Mouse (Mus musculus) neural tube, embryonic 13.5 days (tissue): ENCODE results near the gene Crybg1. TPM values are rescaled to one million over a fixed set of nuclear protein-coding genes. Genes with fewer than 3 reads are reported as not detected.

Experiments used
- ATAC-seq: fragments of 200-750 bp; cut with Nextera tagmentation; 2 replicates; pipeline ENCODE4 v1.8.0; 2017; ENCODE audit warnings: low read depth, mild to moderate bottlenecking, moderate TSS enrichment, moderate library complexity
- H3K27ac ChIP-seq: fragments of 300-500 bp; sonication (generic); replicated peaks from 2 replicates; pipeline ENCODE4 v1.5.1; 2015; ENCODE audit warnings: moderate library complexity, mild to moderate bottlenecking, inconsistent platforms
- H3K27me3 ChIP-seq: fragments of 300-500 bp; sonication (generic); 2 replicates; pipeline ENCODE4 v1.6.1; 2015; ENCODE audit warnings: mild to moderate bottlenecking, inconsistent platforms
- H3K36me3 ChIP-seq: fragments of 300-500 bp; sonication (generic); 2 replicates; pipeline ENCODE4 v1.6.1; 2015; ENCODE audit warnings: mild to moderate bottlenecking, inconsistent platforms
- H3K4me1 ChIP-seq: fragments of 300-500 bp; sonication (generic); replicated peaks from 2 replicates; pipeline ENCODE4 v1.6.1; 2015; ENCODE audit warnings: inconsistent platforms
- H3K4me2 ChIP-seq: fragments of 300-500 bp; sonication (generic); 2 replicates; pipeline ENCODE4 v1.6.1; 2015; ENCODE audit warnings: inconsistent platforms, mild to moderate bottlenecking, moderate library complexity
- H3K4me3 ChIP-seq: fragments of 300-500 bp; sonication (generic); 2 replicates; pipeline ENCODE4 v1.5.1; 2015; ENCODE audit warnings: mild to moderate bottlenecking, inconsistent platforms
- H3K9ac ChIP-seq: fragments of 300-500 bp; sonication (generic); 2 replicates; pipeline ENCODE4 v1.6.1; 2015; ENCODE audit warnings: moderate library complexity, mild to moderate bottlenecking, inconsistent platforms
- H3K9me3 ChIP-seq: fragments of 300-500 bp; sonication (generic); 2 replicates; pipeline ENCODE4 v1.6.1; 2016; ENCODE audit warnings: inconsistent platforms
- WGBS: fragments of 180-500 bp; shearing (Covaris S2); methylation state at CpG from one replicate; pipeline ENCODE4 v1.1.7; 2015; 5-methylcytosine and 5-hydroxymethylcytosine counted together
- polyA plus RNA-seq: library from polyadenylated mRNA; unstranded; fragments of >200 nt; fragmentation: Nextera tagmentation; extraction: Ambion mirVana; gene quantifications from 2 replicates; pipeline ENCODE4 v1.2.1, GENCODE M21; 2015

The Crybg1 gene
- polyA plus RNA-seq, 1 experiment from 2014 or later, result 0.08 TPM

- H3K9me3 ChIP-seq, result no peaks in the 10 kb centered on the region
- H3K4me3 ChIP-seq, result peak overlapping the region; percentile 50
- peaks cover 82% of the 10 kb centered on the region for H3K27me3 ChIP-seq
- H3K4me1 ChIP-seq, result peaks cover 35% of the 10 kb centered on the region
- ATAC-seq, result no peak
- H3K4me2 ChIP-seq, result peak overlapping the region; percentile 64
- H3K27ac ChIP-seq, result no peak overlapping the region
- peak overlapping the region; percentile 52; the same call in 1 of the 2 replicates for H3K9ac ChIP-seq
- H3K36me3 ChIP-seq, result no peaks in the 10 kb centered on the region
- 4% methylated on average over 11 of the region's 11 CpGs for WGBS
Measured at GRCm38 (mm10) chr10:44002995-44003524, 145.6 kb downstream of the Crybg1 start.

DNA sequence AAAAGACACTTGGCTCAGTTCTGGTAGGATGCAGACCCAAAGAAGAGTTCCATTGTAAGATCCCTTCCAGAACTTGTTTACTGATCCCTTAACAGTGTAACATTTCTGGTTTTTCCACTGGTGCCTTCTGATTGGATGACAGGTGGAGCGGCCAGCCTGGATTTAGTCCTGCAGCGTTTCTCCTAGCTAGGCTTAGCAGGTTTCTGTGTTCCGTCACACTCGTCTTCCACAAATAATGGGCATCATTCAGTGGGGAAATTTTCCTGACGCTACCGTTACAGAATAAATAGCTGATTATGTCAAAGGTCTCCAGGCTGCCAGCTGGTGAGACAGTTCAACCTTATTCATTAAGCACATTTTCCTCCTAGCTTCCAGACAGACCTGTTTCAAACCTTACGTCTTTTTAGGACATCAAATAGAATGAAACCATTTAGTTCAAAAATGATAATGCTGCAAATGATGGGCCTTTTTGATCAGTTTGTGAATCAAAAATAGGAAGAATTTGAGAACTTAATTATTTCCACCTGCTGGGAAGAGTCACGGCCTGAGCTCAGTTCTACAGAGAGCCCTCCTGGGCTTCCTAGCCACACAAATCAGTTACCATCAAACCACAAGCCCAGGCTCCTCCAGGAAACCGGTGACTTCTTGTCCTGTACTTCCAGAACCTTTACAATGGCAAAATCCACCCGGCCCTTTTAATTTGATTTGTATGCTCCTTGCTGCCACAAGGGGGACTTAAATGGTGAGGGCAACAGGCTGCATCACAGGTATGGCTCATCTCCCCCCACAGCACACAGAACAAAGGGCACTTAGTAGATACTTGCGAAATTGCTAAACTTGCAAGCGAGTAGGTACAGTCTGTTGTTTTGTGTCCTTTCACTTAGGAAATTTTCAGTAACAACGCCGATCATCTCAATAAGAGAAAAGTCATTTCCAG, 146.4 kb downstream of the Crybg1 start:
- peaks cover 75% of the 10 kb centered on the region for H3K27me3 ChIP-seq
- no peak overlapping the region for H3K27ac ChIP-seq
- H3K36me3 ChIP-seq, result no peaks in the 10 kb centered on the region
- no peaks in the 10 kb centered on the region for H3K9me3 ChIP-seq
- no peak for ATAC-seq
- H3K9ac ChIP-seq, result no peak overlapping the region
- H3K4me3 ChIP-seq, result no peak overlapping the region
- peaks cover 35% of the 10 kb centered on the region for H3K4me1 ChIP-seq
- no peak overlapping the region for H3K4me2 ChIP-seq
- WGBS, result 13% methylated on average over 14 of the region's 14 CpGs

DNA sequence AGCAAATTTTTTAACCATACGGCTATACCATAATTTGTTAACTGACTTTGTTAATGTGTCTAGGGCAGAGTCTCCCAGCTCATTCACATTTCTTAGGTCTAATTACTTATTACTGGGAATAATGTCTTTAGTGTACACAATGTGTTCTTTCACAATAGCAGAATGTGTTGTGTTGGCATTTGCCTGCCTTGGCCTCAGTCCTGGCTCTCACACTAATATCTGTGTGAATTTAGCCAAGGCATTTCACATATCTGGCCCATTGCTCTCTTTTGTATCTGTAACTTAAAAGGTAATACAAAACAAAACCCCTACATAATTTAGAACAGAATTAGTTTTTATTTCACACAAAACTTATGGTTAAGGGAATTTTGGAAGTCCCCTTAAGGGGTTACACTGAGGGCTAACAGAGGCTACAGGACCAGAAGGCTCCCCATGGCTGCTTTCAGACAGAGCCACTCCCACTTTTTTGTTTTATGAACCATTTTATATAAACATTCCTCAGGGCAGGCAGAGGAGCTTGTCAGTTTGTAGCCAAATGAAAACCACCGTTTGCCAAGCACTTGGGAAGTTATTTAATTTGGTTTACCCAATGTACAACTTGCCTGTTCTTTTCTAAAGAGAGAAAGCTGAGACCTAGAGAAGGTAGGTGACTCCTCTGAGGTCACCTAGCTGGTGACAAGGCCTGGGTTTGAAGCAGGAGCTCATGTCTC, 148.3 kb downstream of the Crybg1 start:
- no peak overlapping the region for H3K4me3 ChIP-seq
- H3K27me3 ChIP-seq, result peaks cover 55% of the 10 kb centered on the region
- H3K9me3 ChIP-seq, result no peaks in the 10 kb centered on the region
- peaks cover 25% of the 10 kb centered on the region for H3K4me1 ChIP-seq
- ATAC-seq, result no peak
- H3K36me3 ChIP-seq, result no peaks in the 10 kb centered on the region
- H3K4me2 ChIP-seq, result no peak overlapping the region
- no peak overlapping the region for H3K27ac ChIP-seq
- 68% methylated on average over 2 of the region's 2 CpGs for WGBS
- H3K9ac ChIP-seq, result no peak overlapping the region

DNA sequence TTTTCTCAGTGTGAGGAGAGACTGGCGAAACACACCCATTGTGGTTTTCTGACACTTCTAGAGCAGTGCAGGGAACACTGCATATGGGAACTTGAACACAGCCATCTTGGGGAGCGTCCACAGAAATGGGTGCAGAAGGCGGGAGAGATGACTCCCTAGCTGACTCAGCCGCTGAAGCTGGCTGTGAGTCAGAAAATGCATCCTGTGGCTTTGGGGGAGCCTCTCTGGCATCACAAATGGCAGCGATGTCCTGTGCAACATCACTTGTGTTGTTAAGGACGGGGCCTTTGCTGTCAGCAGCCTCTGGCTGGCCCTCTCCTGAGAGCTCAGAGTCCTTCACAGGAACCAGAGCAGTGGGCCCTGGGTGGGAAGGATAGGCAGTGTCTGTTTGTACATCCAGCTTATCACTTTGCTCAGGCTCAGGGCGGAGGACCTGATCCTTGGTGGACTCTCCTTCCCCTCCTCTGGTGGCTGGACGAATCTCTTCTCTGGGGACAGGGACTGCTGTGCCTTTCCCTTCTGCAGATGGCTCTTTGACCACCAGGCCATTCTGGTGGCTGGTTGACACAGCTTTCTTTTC, 150.1 kb downstream of the Crybg1 start:
- Histone ChIP-seq H3K4me3 (no peak overlapping the region), H3K27ac (no peak overlapping the region), H3K9ac (no peak overlapping the region), H3K27me3 (peaks cover 38% of the 10 kb centered on the region), H3K4me1 (peaks cover 13% of the 10 kb centered on the region), H3K4me2 (no peak overlapping the region), H3K36me3 (no peaks in the 10 kb centered on the region), H3K9me3 (no peaks in the 10 kb centered on the region)
- WGBS, result 90% methylated on average over 8 of the region's 8 CpGs
- no peak for ATAC-seq

GRCm38 (mm10) chr10:43998023-43998422, 150.6 kb downstream of the Crybg1 start:
- H3K9ac ChIP-seq, result no peak overlapping the region
- no peak for ATAC-seq
- 68% methylated on average over 9 of the region's 9 CpGs for WGBS
- no peak overlapping the region for H3K4me3 ChIP-seq
- peaks cover 33% of the 10 kb centered on the region for H3K27me3 ChIP-seq
- H3K27ac ChIP-seq, result no peak overlapping the region
- H3K9me3 ChIP-seq, result no peaks in the 10 kb centered on the region
- H3K4me1 ChIP-seq, result peaks cover 11% of the 10 kb centered on the region
- no peaks in the 10 kb centered on the region for H3K36me3 ChIP-seq
- no peak overlapping the region for H3K4me2 ChIP-seq

DNA sequence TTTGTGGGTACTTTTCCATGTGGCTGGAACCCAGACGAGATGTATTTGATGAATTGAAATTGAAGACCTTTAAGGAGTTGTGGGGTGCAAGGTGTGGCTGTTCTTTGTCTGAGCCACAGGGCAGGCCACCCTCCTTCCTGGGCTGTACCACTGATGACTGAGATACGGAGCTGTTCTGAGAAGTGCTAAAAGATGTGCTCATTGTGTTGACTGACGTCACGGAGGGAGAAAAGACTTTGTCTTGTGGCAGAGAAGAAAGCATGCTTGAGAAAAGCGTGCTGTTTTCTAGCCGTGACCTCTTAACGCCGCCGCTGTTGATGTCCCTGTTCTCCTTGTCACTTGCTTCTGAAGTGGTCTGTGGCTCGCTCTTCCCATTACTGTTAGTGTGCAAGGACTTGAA, 151.4 kb downstream of the Crybg1 start:
- no peak overlapping the region for H3K9ac ChIP-seq
- WGBS, result 82% methylated on average over 10 of the region's 10 CpGs

DNA sequence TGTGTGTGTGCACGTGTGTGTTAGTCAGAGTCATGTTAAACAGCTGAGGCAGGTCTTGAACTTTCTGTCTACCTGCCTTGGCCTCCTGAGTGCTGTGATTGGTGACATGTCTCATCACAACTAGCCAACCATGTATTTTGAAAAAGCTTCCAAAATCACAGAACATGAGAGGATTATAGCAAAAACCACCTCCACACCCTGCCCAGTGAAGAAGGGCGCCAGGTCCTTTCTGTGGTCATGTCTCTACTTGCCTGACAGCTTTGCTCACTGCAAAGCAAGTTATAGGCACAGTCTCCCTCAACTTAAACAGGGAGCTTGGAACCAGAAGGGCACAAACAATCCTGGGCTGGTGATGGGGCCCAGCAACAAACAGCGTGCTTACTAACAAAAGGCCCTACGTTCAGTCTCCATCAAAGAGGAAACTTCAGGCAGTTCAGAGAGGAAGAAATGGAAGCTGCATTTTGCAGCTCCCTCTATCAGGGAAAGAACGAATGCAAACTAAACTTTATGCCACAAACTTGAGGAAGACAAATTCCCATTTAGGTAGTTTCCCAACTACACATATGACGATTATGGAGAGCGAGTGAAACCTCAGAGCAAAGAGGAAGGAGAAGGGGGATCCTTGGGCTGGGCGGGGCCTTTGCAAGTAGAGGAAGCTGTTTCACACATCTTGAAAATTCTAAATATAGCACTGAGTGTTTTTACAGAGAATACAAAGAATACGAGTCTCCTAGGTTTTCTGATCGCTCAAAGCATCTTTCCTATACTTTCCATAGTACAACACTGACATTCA, 152.6 kb downstream of the Crybg1 start:
- Histone ChIP-seq H3K36me3 (no peaks in the 10 kb centered on the region), H3K4me3 (no peak overlapping the region), H3K9me3 (no peaks in the 10 kb centered on the region), H3K27ac (no peak overlapping the region), H3K27me3 (peaks cover 13% of the 10 kb centered on the region), H3K4me2 (no peak overlapping the region), H3K9ac (no peak overlapping the region), H3K4me1 (0 out of 2 replicates have a peak, but pooled peaks cover 4% of the 10 kb centered on the region)
- no peak for ATAC-seq
- WGBS, result 85% methylated on average over 10 of the region's 10 CpGs

More for the DNA sequence above, 151.4 kb downstream of the Crybg1 start:
- Histone ChIP-seq H3K27ac (no peak overlapping the region), H3K36me3 (no peaks in the 10 kb centered on the region), H3K4me1 (0 out of 2 replicates have a peak, but pooled peaks cover 4% of the 10 kb centered on the region), H3K4me3 (no peak overlapping the region), H3K27me3 (peaks cover 25% of the 10 kb centered on the region), H3K4me2 (no peak overlapping the region), H3K9me3 (no peaks in the 10 kb centered on the region)
- ATAC-seq, result no peak

GRCm38 (mm10) chr10:43993198-43993597, 155.5 kb downstream of the Crybg1 start:
- no peak for ATAC-seq
- H3K4me2 ChIP-seq, result no peak overlapping the region
- H3K4me3 ChIP-seq, result no peak overlapping the region
- no peak overlapping the region for H3K27ac ChIP-seq
- 0 out of 2 replicates have a peak, but pooled peaks cover 4% of the 10 kb centered on the region for H3K4me1 ChIP-seq
- H3K36me3 ChIP-seq, result no peaks in the 10 kb centered on the region
- no peaks in the 10 kb centered on the region for H3K27me3 ChIP-seq
- H3K9ac ChIP-seq, result no peak overlapping the region
- no peaks in the 10 kb centered on the region for H3K9me3 ChIP-seq
- WGBS, result 8% methylated on average over 6 of the region's 6 CpGs

DNA sequence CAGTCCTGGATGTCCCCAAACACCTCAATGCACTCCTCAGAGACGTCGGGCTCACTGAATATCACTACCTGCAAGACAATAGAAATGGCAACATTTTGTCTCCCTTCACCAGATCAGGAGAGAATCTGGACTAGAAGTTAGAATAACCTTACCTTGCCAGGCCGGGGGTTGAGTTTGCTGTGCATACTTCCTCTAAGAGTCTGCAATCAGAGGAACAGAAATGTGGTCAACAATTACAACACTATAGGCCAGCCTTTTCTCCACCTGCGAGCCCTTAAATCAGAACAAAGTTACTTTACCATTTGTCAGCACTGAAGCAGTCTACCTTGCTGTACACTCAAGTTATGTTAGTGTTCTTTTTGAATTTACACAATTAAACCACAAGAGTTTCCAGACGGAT, 156.1 kb downstream of the Crybg1 start:
- ATAC-seq, result no peak
- Histone ChIP-seq H3K27me3 (no peaks in the 10 kb centered on the region), H3K9me3 (no peaks in the 10 kb centered on the region), H3K4me2 (no peak overlapping the region), H3K27ac (no peak overlapping the region), H3K36me3 (no peaks in the 10 kb centered on the region), H3K9ac (no peak overlapping the region), H3K4me3 (no peak overlapping the region), H3K4me1 (0 out of 2 replicates have a peak, but pooled peaks cover 4% of the 10 kb centered on the region)
- 86% methylated on average over 5 of the region's 5 CpGs for WGBS

- no peaks in the 10 kb centered on the region for H3K36me3 ChIP-seq
- 94% methylated on average over 5 of the region's 5 CpGs for whole genome bisulfite sequencing
- H3K27me3 ChIP-seq, result no peaks in the 10 kb centered on the region
- 0 out of 2 replicates have a peak, but pooled peaks cover 4% of the 10 kb centered on the region for H3K4me1 ChIP-seq
- H3K27ac ChIP-seq, result no peak overlapping the region
- no peak overlapping the region for H3K4me3 ChIP-seq
- H3K9me3 ChIP-seq, result no peaks in the 10 kb centered on the region
- no peak overlapping the region for H3K9ac ChIP-seq
- ATAC-seq, result no peak
- H3K4me2 ChIP-seq, result no peak overlapping the region
Measured at GRCm38 (mm10) chr10:43991268-43991667, 157.4 kb downstream of the Crybg1 start.

DNA sequence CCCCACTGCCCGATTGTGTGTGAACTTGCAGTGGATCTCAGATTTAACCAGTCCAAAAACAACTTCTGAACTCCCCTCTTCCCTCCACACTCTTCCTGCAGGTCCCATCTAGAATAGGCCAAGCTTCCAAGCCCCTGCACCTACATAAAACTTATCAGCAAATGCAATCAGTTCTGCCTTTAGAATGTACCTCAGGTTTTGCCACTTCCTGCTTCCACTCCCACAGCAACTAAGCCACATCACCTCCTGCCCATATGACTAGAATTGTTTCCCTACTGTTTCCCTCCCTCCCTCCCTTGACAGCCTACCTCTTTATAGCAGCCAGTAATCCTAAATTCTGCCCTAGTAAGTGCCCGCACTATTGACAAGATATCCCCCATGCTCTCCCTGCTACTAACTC, 164.8 kb downstream of the Crybg1 start:
- Histone ChIP-seq H3K27me3 (no peaks in the 10 kb centered on the region), H3K4me1 (no peaks in the 10 kb centered on the region), H3K9ac (no peak overlapping the region), H3K27ac (no peak overlapping the region), H3K36me3 (no peaks in the 10 kb centered on the region), H3K4me3 (no peak overlapping the region), H3K9me3 (no peaks in the 10 kb centered on the region), H3K4me2 (no peak overlapping the region)
- no peak for ATAC-seq
- 86% methylated on average over 2 of the region's 2 CpGs for WGBS
